Mouse (Mus musculus) midbrain, embryonic 12.5 days (tissue): ENCODE measurements around the gene Macf1. TPM values are rescaled to one million over a fixed set of nuclear protein-coding genes. Genes with fewer than 3 reads are reported as not detected.
A peak's percentile ranks its signal among the peaks of the same experiment; 100 is the strongest.

ENCODE experiments used
- ATAC-seq: fragments of 200-750 bp; cut with Nextera tagmentation; 2 replicates; pipeline ENCODE4 v1.8.0; 2017; ENCODE audit warnings: low read depth, moderate TSS enrichment, moderate library complexity; ENCODE audit not compliant: low FRiP score
- H3K27ac ChIP-seq: fragments of 300-500 bp; sonication (generic); replicated peaks from 2 replicates; pipeline ENCODE4 v1.5.1; 2016; ENCODE audit warnings: mild to moderate bottlenecking
- H3K27me3 ChIP-seq: fragments of 300-500 bp; sonication (generic); 2 replicates; pipeline ENCODE4 v1.6.1; 2016; ENCODE audit warnings: mild to moderate bottlenecking
- H3K36me3 ChIP-seq: fragments of 300-500 bp; sonication (generic); 2 replicates; pipeline ENCODE4 v1.6.1; 2016
- H3K4me1 ChIP-seq: fragments of 300-500 bp; sonication (generic); 2 replicates; pipeline ENCODE4 v1.6.1; 2016
- H3K4me2 ChIP-seq: fragments of 300-500 bp; sonication (generic); replicated peaks from 2 replicates; pipeline ENCODE4 v1.6.1; 2016; ENCODE audit warnings: mild to moderate bottlenecking, moderate library complexity
- H3K4me3 ChIP-seq: fragments of 300-500 bp; sonication (generic); 2 replicates; pipeline ENCODE4 v1.5.1; 2016; ENCODE audit warnings: mild to moderate bottlenecking
- H3K9ac ChIP-seq: fragments of 300-500 bp; sonication (generic); replicated peaks from 2 replicates; pipeline ENCODE4 v1.6.1; 2016; ENCODE audit warnings: mild to moderate bottlenecking, moderate library complexity
- H3K9me3 ChIP-seq: fragments of 300-500 bp; sonication (generic); 2 replicates; pipeline ENCODE4 v1.6.1; 2016; ENCODE audit warnings: mild to moderate bottlenecking
- WGBS: fragments of 180-500 bp; shearing (Covaris S2); methylation state at CpG from one replicate; pipeline ENCODE4 v1.1.7; 2016; 5-methylcytosine and 5-hydroxymethylcytosine counted together
- polyA plus RNA-seq: library from polyadenylated mRNA; unstranded; fragments of >200 nt; fragmentation: Nextera tagmentation; extraction: Ambion mirVana; gene quantifications from 2 replicates; pipeline ENCODE4 v1.2.1, GENCODE M21; 2016

Gene Macf1
- polyA plus RNA-seq, 1 experiment from 2014 or later, result 78.3 TPM

DNA sequence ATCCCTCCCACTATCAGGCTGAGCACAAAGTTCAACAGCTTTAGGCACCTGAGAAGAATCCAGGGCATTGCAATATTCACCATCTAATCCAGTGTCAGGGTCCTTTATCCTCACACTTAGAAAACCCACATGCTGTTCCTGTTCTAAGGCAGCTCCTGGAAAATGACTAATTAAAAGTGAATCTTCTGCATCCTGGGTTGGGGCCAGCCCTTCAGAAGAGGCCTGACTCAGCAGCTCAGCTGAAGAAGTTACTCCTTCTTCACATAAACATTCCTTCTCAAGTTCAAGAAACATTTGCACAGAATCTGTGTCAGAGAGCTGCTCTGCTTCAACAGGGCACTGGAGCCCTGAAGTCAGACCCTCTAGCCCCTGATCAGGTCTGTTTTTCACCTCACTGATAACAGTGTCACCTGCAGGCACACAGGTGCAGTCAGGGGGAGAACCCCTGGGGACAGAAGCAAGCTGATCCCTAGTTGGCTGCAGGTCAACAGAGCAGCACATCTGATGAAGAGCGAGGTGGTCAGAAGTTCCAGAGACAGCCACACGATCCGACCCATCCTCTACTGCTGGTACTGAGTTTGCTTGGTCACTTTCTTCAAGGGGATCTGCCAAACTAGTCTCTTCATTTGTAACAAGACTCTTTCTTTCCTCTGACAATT, 275.0 kb downstream of the Macf1 start:
- peaks cover 15% of the 10 kb centered on the region for H3K36me3 ChIP-seq
- peaks cover 71% of the 10 kb centered on the region for H3K4me1 ChIP-seq
- 96% methylated on average over 3 of the region's 3 CpGs for WGBS
- H3K27ac ChIP-seq, result no peak overlapping the region
- H3K27me3 ChIP-seq, result no peaks in the 10 kb centered on the region
- no peaks in the 10 kb centered on the region for H3K9me3 ChIP-seq
- no peak overlapping the region for H3K9ac ChIP-seq
- ATAC-seq, result no peak
- no peak overlapping the region for H3K4me3 ChIP-seq
- H3K4me2 ChIP-seq, result no peak overlapping the region

DNA sequence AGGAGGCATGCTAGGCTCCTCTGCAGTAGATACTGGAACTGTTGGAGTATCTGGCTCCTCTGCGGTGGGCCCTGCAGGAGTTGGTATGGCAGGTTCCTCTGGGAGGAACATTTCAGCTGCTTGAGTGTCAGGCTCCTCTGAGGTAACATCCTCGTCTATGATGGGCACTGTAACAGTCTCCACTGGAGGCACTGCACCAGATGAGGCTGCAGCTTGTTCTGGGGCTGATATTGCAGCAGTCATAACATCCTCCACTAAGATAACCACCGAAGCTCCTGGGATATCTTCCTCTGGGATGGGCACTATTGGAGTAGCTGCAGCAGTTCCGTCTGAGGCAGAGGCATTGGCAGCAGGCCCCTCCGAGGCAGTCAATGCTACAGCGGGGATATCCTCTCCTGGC, 276.4 kb downstream of the Macf1 start:
- H3K36me3 ChIP-seq, result peaks cover 15% of the 10 kb centered on the region
- ATAC-seq, result no peak
- peak overlapping the region; percentile 25; the same call in 1 of the 2 replicates for H3K9ac ChIP-seq
- H3K9me3 ChIP-seq, result no peaks in the 10 kb centered on the region
- no peak overlapping the region for H3K27ac ChIP-seq
- peak overlapping the region; percentile 26 for H3K4me2 ChIP-seq
- WGBS, result 82% methylated on average over 6 of the region's 6 CpGs
- H3K4me3 ChIP-seq, result no peak overlapping the region
- no peaks in the 10 kb centered on the region for H3K27me3 ChIP-seq
- peaks cover 74% of the 10 kb centered on the region for H3K4me1 ChIP-seq

DNA sequence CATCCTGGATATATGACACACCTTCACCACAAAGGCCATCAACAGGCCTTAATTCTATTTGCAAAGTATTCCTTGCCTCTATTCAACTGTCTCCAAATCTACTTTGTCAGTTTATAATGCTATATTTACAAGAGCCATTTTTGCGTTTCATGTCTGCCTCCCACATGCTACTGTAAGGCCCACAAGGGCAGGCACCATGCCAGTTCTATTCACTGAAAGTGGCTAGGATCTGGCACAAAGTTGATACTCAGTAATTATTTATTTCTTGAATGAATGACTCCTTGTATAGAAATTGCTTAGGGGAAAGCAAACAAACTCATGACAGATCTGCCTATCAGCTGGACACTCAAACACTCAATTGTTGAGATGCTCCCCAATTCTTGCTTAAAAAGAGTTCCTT, 280.1 kb downstream of the Macf1 start:
- Histone ChIP-seq H3K4me3 (no peak overlapping the region), H3K4me2 (no peak overlapping the region; the same call in 1 of the 2 replicates), H3K9ac (no peak overlapping the region), H3K4me1 (peaks cover 52% of the 10 kb centered on the region), H3K9me3 (no peaks in the 10 kb centered on the region), H3K27ac (no peak overlapping the region), H3K27me3 (no peaks in the 10 kb centered on the region), H3K36me3 (peaks cover 26% of the 10 kb centered on the region)
- WGBS, result 84% methylated on average over 1 of the region's 1 CpGs
- ATAC-seq, result no peak

DNA sequence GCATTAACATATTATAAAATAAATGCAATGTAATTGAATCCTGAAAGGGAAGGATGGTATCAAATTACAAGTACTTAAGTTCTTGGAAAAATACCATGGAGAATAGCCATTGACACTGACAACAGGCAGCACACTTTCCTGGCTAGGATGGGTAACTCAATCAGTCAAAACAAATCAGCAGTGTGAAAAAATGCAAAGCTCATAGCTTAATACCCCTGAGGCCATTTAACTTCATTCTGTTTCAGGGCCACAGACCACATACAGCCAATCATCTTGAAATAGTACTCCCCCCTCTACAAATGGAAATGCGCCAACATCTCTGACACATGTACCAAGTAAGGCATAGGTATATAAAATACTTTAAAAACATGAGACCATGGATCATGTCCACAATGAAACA, 281.9 kb downstream of the Macf1 start:
- no peak overlapping the region for H3K9ac ChIP-seq
- no peak overlapping the region for H3K4me3 ChIP-seq
- peaks cover 35% of the 10 kb centered on the region for H3K4me1 ChIP-seq
- H3K27ac ChIP-seq, result no peak overlapping the region
- WGBS, result 85% methylated on average over 1 of the region's 1 CpGs
- peaks cover 36% of the 10 kb centered on the region for H3K36me3 ChIP-seq
- no peak for ATAC-seq
- no peaks in the 10 kb centered on the region for H3K27me3 ChIP-seq
- no peaks in the 10 kb centered on the region for H3K9me3 ChIP-seq
- no peak overlapping the region for H3K4me2 ChIP-seq

DNA sequence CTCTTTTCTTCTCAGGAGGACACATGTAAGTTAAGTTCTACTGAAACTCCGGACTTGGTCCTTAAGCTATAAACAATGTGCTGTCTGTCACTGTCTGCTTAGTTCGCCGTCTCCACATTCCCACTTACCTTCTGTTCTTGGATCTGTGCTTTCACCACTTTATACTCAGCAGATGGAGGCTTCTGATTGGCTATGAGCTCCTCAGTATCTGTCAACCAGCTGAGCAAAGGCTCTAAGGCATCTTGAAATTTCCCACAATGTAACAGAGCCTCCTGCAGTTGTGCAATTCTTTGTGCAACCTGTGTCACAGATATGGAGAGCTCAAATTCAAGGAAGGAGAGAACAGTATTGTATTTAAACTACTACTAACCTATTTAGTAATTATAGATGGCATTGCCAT, 282.9 kb downstream of the Macf1 start:
- no peak for ATAC-seq
- Histone ChIP-seq H3K27me3 (no peaks in the 10 kb centered on the region), H3K9ac (no peak overlapping the region), H3K4me3 (no peak overlapping the region), H3K4me1 (peaks cover 27% of the 10 kb centered on the region), H3K9me3 (no peaks in the 10 kb centered on the region), H3K36me3 (peaks cover 46% of the 10 kb centered on the region), H3K4me2 (no peak overlapping the region), H3K27ac (no peak overlapping the region)
- 86% methylated on average over 3 of the region's 3 CpGs for WGBS

DNA sequence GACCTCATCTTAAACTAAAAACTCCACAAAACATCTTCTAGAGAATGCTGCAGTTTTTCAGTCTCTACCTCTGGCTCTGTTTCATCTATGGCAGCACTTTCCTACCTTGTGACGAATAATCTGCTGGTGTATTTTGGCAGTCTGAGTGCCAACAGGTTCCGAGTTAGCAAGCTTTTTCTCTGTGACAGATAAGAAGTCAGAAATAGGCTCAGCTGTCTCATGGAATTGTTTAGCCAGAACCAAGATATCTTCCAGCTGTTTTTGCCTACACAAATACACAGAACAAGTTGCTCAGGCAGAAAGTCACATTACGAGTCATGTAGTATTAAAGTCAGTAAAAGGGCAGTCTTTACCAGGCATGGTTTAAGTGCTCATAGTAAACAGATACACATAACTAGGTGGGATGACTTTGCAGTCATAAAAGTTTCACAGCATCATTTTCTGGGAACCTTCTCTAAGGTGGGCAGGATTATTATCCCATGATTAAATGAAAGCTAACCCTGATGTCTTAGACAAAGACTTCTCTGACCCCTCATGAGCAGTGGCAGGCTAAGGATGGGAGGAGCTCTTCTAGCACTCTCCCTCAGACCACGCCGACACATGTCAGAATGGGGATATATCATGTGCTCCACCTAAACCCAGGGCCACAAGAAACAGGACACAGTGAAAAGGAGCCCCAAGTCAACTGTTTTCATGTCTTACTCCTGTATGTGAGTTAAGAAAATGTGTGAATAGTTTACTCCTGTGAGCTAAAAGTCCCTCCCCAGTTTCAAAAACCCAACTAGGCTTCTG, 286.3 kb downstream of the Macf1 start:
- Histone ChIP-seq H3K36me3 (peaks cover 79% of the 10 kb centered on the region), H3K4me2 (no peak overlapping the region), H3K4me1 (peaks cover 5% of the 10 kb centered on the region; the same call in 1 of the 2 replicates), H3K9me3 (no peaks in the 10 kb centered on the region), H3K9ac (no peak overlapping the region), H3K4me3 (no peak overlapping the region), H3K27me3 (no peaks in the 10 kb centered on the region), H3K27ac (no peak overlapping the region)
- WGBS, result 93% methylated on average over 5 of the region's 5 CpGs
- no peak for ATAC-seq

DNA sequence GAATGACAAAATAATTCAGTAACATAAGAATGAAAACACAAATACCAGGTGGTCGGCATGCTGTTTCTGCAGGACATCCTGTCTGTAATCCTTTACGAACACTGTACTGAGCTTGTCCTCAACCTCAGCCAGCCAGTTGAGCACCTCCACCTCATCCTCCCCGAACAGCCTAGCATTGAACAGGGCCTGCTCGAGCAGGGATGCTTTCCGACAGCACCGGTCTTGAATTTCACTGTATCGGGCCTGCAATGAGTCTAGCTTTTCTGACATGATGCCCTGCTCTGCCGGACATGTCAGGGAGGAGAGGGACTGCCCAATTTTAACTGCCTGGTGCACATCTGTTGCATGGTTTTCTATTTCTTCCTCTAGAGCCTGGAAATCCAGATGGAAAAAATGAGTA, 287.1 kb downstream of the Macf1 start:
- Histone ChIP-seq H3K27ac (no peak overlapping the region), H3K4me1 (no peaks in the 10 kb centered on the region), H3K9me3 (no peaks in the 10 kb centered on the region), H3K4me3 (no peak overlapping the region), H3K36me3 (peaks cover 87% of the 10 kb centered on the region), H3K4me2 (no peak overlapping the region), H3K9ac (no peak overlapping the region), H3K27me3 (no peaks in the 10 kb centered on the region)
- ATAC-seq, result no peak
- WGBS, result 97% methylated on average over 8 of the region's 8 CpGs

DNA sequence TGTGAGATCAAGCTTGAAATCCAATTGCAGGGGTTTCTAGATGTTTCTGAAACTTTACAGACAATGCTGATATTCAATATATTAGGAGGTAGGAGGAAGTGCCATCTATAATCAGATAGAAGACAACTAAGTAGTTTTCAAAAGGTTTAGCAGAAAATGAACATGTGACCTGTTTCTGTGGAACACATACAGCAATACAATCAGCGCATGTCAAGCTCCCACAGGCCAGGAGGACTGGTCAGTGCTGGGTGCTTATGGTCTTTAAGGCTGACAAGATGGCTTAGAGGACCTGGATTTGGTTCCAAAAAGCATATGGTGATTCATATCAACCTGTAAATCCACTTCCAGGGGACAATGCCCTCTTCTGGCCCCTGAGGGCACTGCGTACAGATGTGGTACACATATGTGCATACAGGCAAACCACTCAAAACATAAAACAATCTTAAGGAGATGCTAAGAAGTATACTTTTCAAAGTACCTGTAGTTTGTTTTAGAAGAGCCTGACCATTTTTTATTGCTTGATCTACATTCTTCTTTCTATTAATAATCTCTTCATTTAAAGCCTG, 288.6 kb downstream of the Macf1 start:
- WGBS, result 94% methylated on average over 2 of the region's 2 CpGs
- no peaks in the 10 kb centered on the region for H3K27me3 ChIP-seq
- no peak overlapping the region for H3K4me2 ChIP-seq
- peaks cover 88% of the 10 kb centered on the region for H3K36me3 ChIP-seq
- H3K4me3 ChIP-seq, result no peak overlapping the region
- no peak overlapping the region for H3K9ac ChIP-seq
- ATAC-seq, result no peak
- H3K27ac ChIP-seq, result no peak overlapping the region
- H3K9me3 ChIP-seq, result no peaks in the 10 kb centered on the region
- no peaks in the 10 kb centered on the region for H3K4me1 ChIP-seq

DNA sequence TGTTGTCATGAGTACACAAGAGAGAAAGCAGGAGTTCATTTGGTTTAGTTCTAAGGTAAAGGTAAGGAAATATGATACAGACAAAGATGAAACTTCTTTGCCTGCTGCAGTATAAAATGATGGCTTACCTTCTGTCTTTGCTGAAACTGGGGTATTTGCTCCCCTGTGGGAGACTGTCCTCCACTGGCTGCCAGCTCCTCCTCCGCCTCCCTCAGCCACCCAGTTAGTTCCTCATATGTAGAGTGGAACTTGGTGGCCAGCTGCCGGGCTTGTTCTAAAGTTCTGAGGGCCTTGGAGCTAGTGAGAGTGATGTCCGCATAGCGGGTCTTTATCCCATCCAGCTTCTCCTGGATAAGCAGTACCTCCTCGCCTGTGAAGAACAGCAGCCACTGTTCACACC, 289.3 kb downstream of the Macf1 start:
- no peaks in the 10 kb centered on the region for H3K9me3 ChIP-seq
- H3K4me3 ChIP-seq, result no peak overlapping the region
- no peak overlapping the region for H3K4me2 ChIP-seq
- H3K9ac ChIP-seq, result no peak overlapping the region
- peaks cover 92% of the 10 kb centered on the region for H3K36me3 ChIP-seq
- H3K27me3 ChIP-seq, result no peaks in the 10 kb centered on the region
- ATAC-seq, result no peak
- 94% methylated on average over 5 of the region's 5 CpGs for WGBS
- no peaks in the 10 kb centered on the region for H3K4me1 ChIP-seq
- no peak overlapping the region for H3K27ac ChIP-seq

DNA sequence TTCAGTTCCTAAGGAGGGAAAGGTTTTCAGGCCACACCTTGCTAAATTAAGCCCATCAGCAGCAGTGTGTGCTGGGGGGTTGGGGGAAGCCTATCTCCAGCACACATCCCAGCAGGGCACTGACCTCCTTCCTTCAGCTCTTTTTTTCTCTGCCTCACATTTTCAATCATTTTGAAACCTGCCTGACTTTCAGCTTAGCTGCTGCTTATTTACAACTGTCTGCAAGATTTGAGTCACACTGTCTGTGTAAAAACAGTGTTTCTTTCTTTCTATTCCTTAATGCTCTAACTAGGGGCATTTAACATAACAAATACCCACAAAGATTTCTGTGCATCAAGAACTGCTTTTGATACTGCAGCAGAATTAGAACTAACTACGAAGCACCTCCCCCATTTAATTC, 289.9 kb downstream of the Macf1 start:
- 82% methylated on average over 1 of the region's 1 CpGs for whole genome bisulfite sequencing

DNA sequence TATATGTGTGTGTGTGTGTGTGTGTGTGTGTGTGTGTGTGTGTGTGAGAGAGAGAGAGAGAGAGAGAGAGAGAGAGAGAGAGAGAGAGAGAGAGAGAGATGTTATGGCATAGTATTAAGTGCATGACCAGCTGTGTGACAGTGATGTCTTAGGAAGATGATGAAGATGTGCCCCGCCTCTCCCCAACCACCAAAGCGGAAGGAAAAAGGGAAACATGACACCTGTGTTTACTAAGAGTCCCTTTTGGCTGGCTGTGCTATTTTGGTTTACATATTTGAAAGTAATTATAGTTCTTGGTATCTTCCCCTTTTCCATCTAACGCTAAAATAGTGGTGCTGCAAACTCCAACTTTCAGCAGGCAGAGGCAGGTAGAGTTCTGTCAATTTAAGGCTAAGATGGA, 291.2 kb downstream of the Macf1 start:
- Histone ChIP-seq H3K9ac (no peak overlapping the region), H3K36me3 (peaks cover 94% of the 10 kb centered on the region), H3K27ac (no peak overlapping the region), H3K4me3 (no peak overlapping the region), H3K4me1 (no peaks in the 10 kb centered on the region), H3K9me3 (no peaks in the 10 kb centered on the region), H3K4me2 (no peak overlapping the region), H3K27me3 (no peaks in the 10 kb centered on the region)
- no peak for ATAC-seq
- WGBS, result 89% methylated on average over 3 of the region's 3 CpGs

More for the DNA sequence above, 289.9 kb downstream of the Macf1 start:
- no peak overlapping the region for H3K27ac ChIP-seq
- ATAC-seq, result no peak
- no peaks in the 10 kb centered on the region for H3K9me3 ChIP-seq
- no peak overlapping the region for H3K4me3 ChIP-seq
- peaks cover 92% of the 10 kb centered on the region for H3K36me3 ChIP-seq
- no peaks in the 10 kb centered on the region for H3K4me1 ChIP-seq
- H3K9ac ChIP-seq, result no peak overlapping the region
- no peaks in the 10 kb centered on the region for H3K27me3 ChIP-seq
- H3K4me2 ChIP-seq, result no peak overlapping the region

DNA sequence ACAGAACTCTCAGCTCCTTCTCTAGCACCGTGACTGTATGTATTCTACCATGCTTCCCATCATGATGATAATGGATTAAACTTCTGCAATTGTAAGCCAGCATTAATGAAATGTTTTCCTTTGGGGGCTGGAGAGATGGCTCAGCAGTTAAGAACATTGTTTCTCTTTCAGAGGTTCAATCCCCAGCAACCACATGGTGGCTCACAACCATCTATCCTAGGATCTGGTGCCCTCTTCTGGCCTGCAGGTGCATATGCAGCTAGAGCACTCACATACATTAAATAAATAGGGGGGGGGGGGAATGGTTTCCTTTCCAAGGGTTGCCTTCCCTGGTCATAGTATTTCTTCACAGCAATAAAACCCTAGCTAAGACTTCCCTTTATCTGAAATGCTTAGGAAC, 292.0 kb downstream of the Macf1 start:
- no peaks in the 10 kb centered on the region for H3K4me1 ChIP-seq
- no peak overlapping the region for H3K4me3 ChIP-seq
- H3K27ac ChIP-seq, result no peak overlapping the region
- H3K27me3 ChIP-seq, result no peaks in the 10 kb centered on the region
- H3K9me3 ChIP-seq, result no peaks in the 10 kb centered on the region
- peaks cover 94% of the 10 kb centered on the region for H3K36me3 ChIP-seq
- 97% methylated on average over 1 of the region's 1 CpGs for WGBS
- no peak overlapping the region for H3K4me2 ChIP-seq
- no peak for ATAC-seq
- H3K9ac ChIP-seq, result no peak overlapping the region
